Mouse (Mus musculus) lung, postnatal 25 days (tissue): ENCODE measurements around the gene Nmt2.

ENCODE experiments used
- DNase-seq: peaks from one replicate; pipeline ENCODE4 v3.0.0; 2022; ENCODE audit warnings: low spot score

Nmt2 gene

GRCm38 (mm10) chr2:3327351-3327750 lies 43.3 kb downstream of the Nmt2 start:
- DNase-seq = peak; percentile 58

GRCm38 (mm10) chr2:3331071-3331703 lies 47.2 kb downstream of the Nmt2 start:
- no peak for DNase-seq

- no peak for DNase-seq
Observed at GRCm38 (mm10) chr2:3332056-3332455, 48.0 kb downstream of the Nmt2 start.

- DNase-seq = peak; percentile 99
Observed at GRCm38 (mm10) chr2:3332484-3333242, 48.7 kb downstream of the Nmt2 start, which contains the start of gene Rpp38. Rpp38 (minus strand) TSS chr2:3332643.

- no peak for DNase-seq
Observed at GRCm38 (mm10) chr2:3333761-3334160, 49.7 kb downstream of the Nmt2 start.

GRCm38 (mm10) chr2:3335611-3336301 lies 51.7 kb downstream of the Nmt2 start, which contains the start of gene Acbd7:
Acbd7 (plus strand) TSS chr2:3336168.
- DNase-seq = peak; percentile 58

GRCm38 (mm10) chr2:3348422-3348821 lies 64.4 kb downstream of the Nmt2 start:
- no peak for DNase-seq

GRCm38 (mm10) chr2:3348919-3349318 lies 64.9 kb downstream of the Nmt2 start:
- peak; percentile 14 for DNase-seq

GRCm38 (mm10) chr2:3353160-3353559 lies 69.1 kb downstream of the Nmt2 start:
- no peak for DNase-seq

GRCm38 (mm10) chr2:3355793-3356192 lies 71.8 kb downstream of the Nmt2 start:
- no peak for DNase-seq

- no peak for DNase-seq
Observed at GRCm38 (mm10) chr2:3356311-3356710, 72.3 kb downstream of the Nmt2 start.

- DNase-seq = no peak
Observed at GRCm38 (mm10) chr2:3357887-3358286, 73.9 kb downstream of the Nmt2 start.

GRCm38 (mm10) chr2:3361067-3361466 lies 77.1 kb downstream of the Nmt2 start:
- DNase-seq = no peak

- DNase-seq = no peak
Observed at GRCm38 (mm10) chr2:3365127-3365526, 81.1 kb downstream of the Nmt2 start.
